Mouse (Mus musculus): ENCODE results near the gene Myadml2. TPM values are rescaled to one million over a fixed set of nuclear protein-coding genes. Genes with fewer than 3 reads are reported as not detected.

Gene Myadml2
- polyA plus RNA-seq, 1 experiment from 2014 or later, result 0.61 TPM

- Histone ChIP-seq H3K9me3 (no peaks in the 10 kb centered on the region), H3K4me3 (no peak overlapping the region), H3K4me2 (peak overlapping the region; percentile 85; the same call in 1 of the 2 replicates), H3K36me3 (peaks cover 67% of the 10 kb centered on the region), H3K9ac (no peak overlapping the region), H3K27me3 (no peaks in the 10 kb centered on the region), H3K4me1 (peaks cover 20% of the 10 kb centered on the region), H3K27ac (no peak overlapping the region)
- 94% methylated on average over 11 of the region's 11 CpGs for WGBS
- ATAC-seq (ENCODE audit: insufficient number of reproducible peaks, low FRiP score, low TSS enrichment, low read depth), result no peak
Measured at GRCm38 (mm10) chr11:120615606-120616203, 32.3 kb downstream of the Myadml2 start.

- no peak overlapping the region for H3K4me2 ChIP-seq
- H3K4me1 ChIP-seq, result peaks cover 20% of the 10 kb centered on the region
- no peak overlapping the region for H3K9ac ChIP-seq
- peaks cover 67% of the 10 kb centered on the region for H3K36me3 ChIP-seq
- WGBS, result 96% methylated on average over 6 of the region's 6 CpGs
- no peak overlapping the region for H3K4me3 ChIP-seq
- no peak for ATAC-seq (ENCODE audit: insufficient number of reproducible peaks, low FRiP score, low TSS enrichment, low read depth)
- H3K27me3 ChIP-seq, result no peaks in the 10 kb centered on the region
- no peak overlapping the region for H3K27ac ChIP-seq
- H3K9me3 ChIP-seq, result no peaks in the 10 kb centered on the region
Measured at GRCm38 (mm10) chr11:120615167-120615566, 32.8 kb downstream of the Myadml2 start.

- Histone ChIP-seq H3K4me1 (peaks cover 26% of the 10 kb centered on the region), H3K4me2 (no peak overlapping the region), H3K27ac (no peak overlapping the region), H3K9ac (no peak overlapping the region), H3K36me3 (peaks cover 67% of the 10 kb centered on the region), H3K27me3 (peaks cover 3% of the 10 kb centered on the region), H3K9me3 (no peaks in the 10 kb centered on the region), H3K4me3 (no peak overlapping the region)
- 80% methylated on average over 8 of the region's 8 CpGs for WGBS
- no peak for ATAC-seq (ENCODE audit: insufficient number of reproducible peaks, low FRiP score, low TSS enrichment, low read depth)
Measured at GRCm38 (mm10) chr11:120613976-120614375, 34.0 kb downstream of the Myadml2 start.

- Histone ChIP-seq H3K9ac (no peak overlapping the region), H3K4me3 (no peak overlapping the region), H3K36me3 (peaks cover 62% of the 10 kb centered on the region), H3K4me1 (peaks cover 29% of the 10 kb centered on the region), H3K9me3 (no peaks in the 10 kb centered on the region), H3K4me2 (no peak overlapping the region), H3K27me3 (peaks cover 3% of the 10 kb centered on the region), H3K27ac (no peak overlapping the region)
- 86% methylated on average over 10 of the region's 10 CpGs for WGBS
- no peak for ATAC-seq (ENCODE audit: insufficient number of reproducible peaks, low FRiP score, low TSS enrichment, low read depth)
Measured at GRCm38 (mm10) chr11:120613481-120613972, 34.4 kb downstream of the Myadml2 start.

- 35% methylated on average over 6 of the region's 6 CpGs for WGBS
- Histone ChIP-seq H3K27ac (no peak overlapping the region), H3K9me3 (no peaks in the 10 kb centered on the region), H3K4me1 (peaks cover 33% of the 10 kb centered on the region), H3K27me3 (peaks cover 6% of the 10 kb centered on the region), H3K4me2 (no peak overlapping the region), H3K4me3 (no peak overlapping the region), H3K9ac (no peak overlapping the region), H3K36me3 (peaks cover 57% of the 10 kb centered on the region)
- no peak for ATAC-seq (ENCODE audit: insufficient number of reproducible peaks, low FRiP score, low TSS enrichment, low read depth)
Measured at GRCm38 (mm10) chr11:120612763-120613162, 35.2 kb downstream of the Myadml2 start.

- H3K36me3 ChIP-seq, result peaks cover 73% of the 10 kb centered on the region
- 88% methylated on average over 9 of the region's 9 CpGs for WGBS
- ATAC-seq (ENCODE audit: insufficient number of reproducible peaks, low FRiP score, low TSS enrichment, low read depth), result no peak
Measured at GRCm38 (mm10) chr11:120610477-120611046, 37.4 kb downstream of the Myadml2 start.

GRCm38 (mm10) chr11:120609250-120609649, 38.7 kb downstream of the Myadml2 start:
- no peak overlapping the region for H3K27ac ChIP-seq
- no peak for ATAC-seq (ENCODE audit: insufficient number of reproducible peaks, low FRiP score, low TSS enrichment, low read depth)
- H3K4me2 ChIP-seq, result no peak overlapping the region
- 35% methylated on average over 8 of the region's 8 CpGs for WGBS
- H3K9me3 ChIP-seq, result no peaks in the 10 kb centered on the region
- H3K4me1 ChIP-seq, result peaks cover 19% of the 10 kb centered on the region
- H3K4me3 ChIP-seq, result no peak overlapping the region
- peaks cover 77% of the 10 kb centered on the region for H3K36me3 ChIP-seq
- peaks cover 6% of the 10 kb centered on the region for H3K27me3 ChIP-seq
- no peak overlapping the region for H3K9ac ChIP-seq

More at GRCm38 (mm10) chr11:120610477-120611046, 37.4 kb downstream of the Myadml2 start:
- peaks cover 19% of the 10 kb centered on the region for H3K4me1 ChIP-seq
- H3K9me3 ChIP-seq, result no peaks in the 10 kb centered on the region
- H3K27me3 ChIP-seq, result peaks cover 6% of the 10 kb centered on the region
- H3K4me2 ChIP-seq, result no peak overlapping the region
- H3K4me3 ChIP-seq, result no peak overlapping the region
- H3K9ac ChIP-seq, result no peak overlapping the region
- H3K27ac ChIP-seq, result no peak overlapping the region

- Histone ChIP-seq H3K4me1 (peaks cover 19% of the 10 kb centered on the region), H3K4me2 (peak within 1 kb of the TSS; percentile 58), H3K27ac (no peak within 1 kb of the TSS), H3K9me3 (no peaks in the 10 kb centered on the region), H3K4me3 (peak within 1 kb of the TSS; percentile 33), H3K27me3 (peaks cover 6% of the 10 kb centered on the region), H3K9ac (peak within 1 kb of the TSS; percentile 26), H3K36me3 (peaks cover 78% of the 10 kb centered on the region)
- no peak for ATAC-seq (ENCODE audit: insufficient number of reproducible peaks, low FRiP score, low TSS enrichment, low read depth)
- 5% methylated on average over 45 of the region's 45 CpGs for WGBS
Measured at GRCm38 (mm10) chr11:120608241-120609034, 39.5 kb downstream of the Myadml2 start, which contains the start of gene Npb. Gene Npb (plus strand): TSS chr11:120608477.

- H3K4me1 ChIP-seq, result peaks cover 19% of the 10 kb centered on the region
- no peak overlapping the region for H3K9ac ChIP-seq
- H3K27ac ChIP-seq, result no peak overlapping the region
- no peak overlapping the region for H3K4me3 ChIP-seq
- ATAC-seq (ENCODE audit: insufficient number of reproducible peaks, low FRiP score, low TSS enrichment, low read depth), result no peak
- H3K4me2 ChIP-seq, result no peak overlapping the region
- H3K27me3 ChIP-seq, result peaks cover 6% of the 10 kb centered on the region
- 82% methylated on average over 4 of the region's 4 CpGs for WGBS
- peaks cover 78% of the 10 kb centered on the region for H3K36me3 ChIP-seq
- no peaks in the 10 kb centered on the region for H3K9me3 ChIP-seq
Measured at GRCm38 (mm10) chr11:120606764-120607163, 41.2 kb downstream of the Myadml2 start.

GRCm38 (mm10) chr11:120605667-120606066, 42.3 kb downstream of the Myadml2 start:
- Histone ChIP-seq H3K9ac (no peak overlapping the region), H3K9me3 (no peaks in the 10 kb centered on the region), H3K4me1 (peaks cover 19% of the 10 kb centered on the region), H3K27ac (no peak overlapping the region), H3K4me3 (no peak overlapping the region), H3K4me2 (no peak overlapping the region), H3K27me3 (peaks cover 6% of the 10 kb centered on the region), H3K36me3 (peaks cover 72% of the 10 kb centered on the region)
- 89% methylated on average over 7 of the region's 7 CpGs for WGBS
- no peak for ATAC-seq (ENCODE audit: insufficient number of reproducible peaks, low FRiP score, low TSS enrichment, low read depth)

GRCm38 (mm10) chr11:120603545-120603944, 44.4 kb downstream of the Myadml2 start:
- no peak overlapping the region for H3K4me2 ChIP-seq
- no peaks in the 10 kb centered on the region for H3K9me3 ChIP-seq
- H3K9ac ChIP-seq, result no peak overlapping the region
- H3K4me3 ChIP-seq, result no peak overlapping the region
- peaks cover 17% of the 10 kb centered on the region for H3K4me1 ChIP-seq
- no peak overlapping the region for H3K27ac ChIP-seq
- H3K36me3 ChIP-seq, result peaks cover 61% of the 10 kb centered on the region
- no peak for ATAC-seq (ENCODE audit: insufficient number of reproducible peaks, low FRiP score, low TSS enrichment, low read depth)
- H3K27me3 ChIP-seq, result peaks cover 3% of the 10 kb centered on the region; the same call in 1 of the 2 replicates
- 79% methylated on average over 2 of the region's 2 CpGs for WGBS

- Histone ChIP-seq H3K27me3 (no peaks in the 10 kb centered on the region), H3K9ac (no peak overlapping the region), H3K4me2 (no peak overlapping the region), H3K4me1 (peaks cover 24% of the 10 kb centered on the region), H3K27ac (no peak overlapping the region), H3K36me3 (peaks cover 58% of the 10 kb centered on the region), H3K9me3 (no peaks in the 10 kb centered on the region), H3K4me3 (no peak overlapping the region)
- no peak for ATAC-seq (ENCODE audit: insufficient number of reproducible peaks, low FRiP score, low TSS enrichment, low read depth)
- 94% methylated on average over 3 of the region's 3 CpGs for WGBS
Measured at GRCm38 (mm10) chr11:120600716-120601115, 47.2 kb downstream of the Myadml2 start.
